Mouse (Mus musculus) monocyte, adult 2 months (primary cell): ENCODE results near the gene Bbs9.

ENCODE experiments used
- DNase-seq, 2 experiments: peaks; one replicate each; pipeline ENCODE4 v3.0.0; 2022; ENCODE audit warnings: low spot score in 2 of 2, low read depth in 1 of 2

The Bbs9 gene

DNA sequence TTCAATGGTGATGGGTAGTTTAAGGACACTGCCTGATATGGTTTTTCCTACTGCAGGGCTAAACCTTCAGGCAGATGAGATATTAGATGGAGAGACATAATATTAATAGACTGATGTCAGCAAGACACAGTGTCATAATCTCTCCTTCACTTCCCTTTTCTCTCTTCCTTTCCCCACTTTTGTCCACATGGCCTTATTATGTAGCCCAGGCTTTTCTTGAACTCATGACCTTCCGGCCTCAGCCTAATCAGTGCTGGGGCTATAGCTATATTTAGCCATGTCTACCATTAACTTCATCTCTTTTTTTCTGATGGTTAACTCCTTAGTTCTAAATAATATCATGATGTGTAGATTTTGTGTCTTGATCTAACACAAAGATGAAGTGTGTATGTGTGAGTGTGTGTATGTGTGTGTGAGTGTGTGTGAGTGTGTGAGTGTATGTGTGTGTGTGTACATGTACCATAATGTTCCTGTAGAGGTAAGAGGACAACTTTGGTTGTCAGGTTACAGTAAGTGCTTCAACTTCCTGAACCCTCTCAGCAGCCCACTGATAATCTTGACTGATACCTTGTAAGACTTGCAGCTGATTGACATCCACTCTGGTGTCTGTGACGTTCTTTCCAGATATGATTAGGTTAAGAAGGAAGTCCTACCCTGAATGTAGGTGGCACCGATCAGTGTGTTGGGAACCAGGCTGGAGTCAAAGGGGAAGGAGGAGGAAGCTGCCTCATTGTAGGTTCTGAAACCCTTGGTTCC lies 55.4 kb downstream of the Bbs9 start:
- no peak for DNase-seq

DNA sequence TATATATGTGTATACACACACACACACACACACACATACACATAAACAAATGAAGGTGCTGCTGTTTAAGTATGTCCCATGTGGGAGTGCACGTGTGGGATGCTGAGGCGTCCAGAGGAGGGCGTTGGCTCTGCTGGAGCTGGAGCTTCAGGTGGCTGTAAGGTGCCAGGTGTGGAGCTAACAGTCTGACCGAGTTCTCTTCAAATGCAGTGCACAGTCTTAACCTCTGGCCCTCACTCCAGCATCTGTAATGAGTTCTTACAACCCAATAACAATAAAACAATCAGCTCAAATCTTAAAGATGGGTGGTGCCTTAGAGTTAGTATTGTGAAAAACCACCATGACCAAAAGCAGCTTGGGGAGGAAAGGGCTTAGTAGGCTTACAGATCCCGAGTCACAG lies 56.6 kb downstream of the Bbs9 start:
- no peak for DNase-seq

DNA sequence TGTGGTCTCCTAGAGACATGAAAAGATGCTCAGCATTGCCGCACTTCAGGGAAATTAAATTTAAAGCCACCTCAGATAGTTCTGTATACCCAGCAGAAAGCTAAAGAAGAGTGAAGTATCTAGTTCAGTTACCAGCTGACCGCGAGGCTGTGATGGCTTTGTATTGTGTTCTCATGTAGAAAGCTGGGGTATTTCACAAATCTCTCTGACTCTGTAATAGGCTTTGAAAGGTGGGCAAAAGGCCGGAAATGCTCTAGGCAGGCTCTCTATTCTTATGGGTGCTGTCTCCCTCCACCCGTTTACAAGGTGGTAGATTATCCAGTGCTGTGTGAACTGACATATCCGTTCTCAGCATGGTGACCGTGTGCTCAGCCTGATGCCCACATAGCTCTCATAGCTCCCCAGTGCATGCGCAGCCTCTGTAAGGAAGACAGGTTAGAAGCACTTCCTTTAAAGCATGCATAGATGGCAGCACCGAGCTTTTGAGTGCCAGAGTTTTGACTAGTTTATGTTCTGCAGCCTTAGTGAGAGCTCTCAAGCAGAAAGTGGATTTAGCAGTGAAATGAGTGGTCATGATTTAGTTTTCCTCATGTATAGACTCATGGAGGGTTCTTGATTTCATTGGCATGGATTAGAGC lies 57.4 kb downstream of the Bbs9 start:
- no peak for DNase-seq

DNA sequence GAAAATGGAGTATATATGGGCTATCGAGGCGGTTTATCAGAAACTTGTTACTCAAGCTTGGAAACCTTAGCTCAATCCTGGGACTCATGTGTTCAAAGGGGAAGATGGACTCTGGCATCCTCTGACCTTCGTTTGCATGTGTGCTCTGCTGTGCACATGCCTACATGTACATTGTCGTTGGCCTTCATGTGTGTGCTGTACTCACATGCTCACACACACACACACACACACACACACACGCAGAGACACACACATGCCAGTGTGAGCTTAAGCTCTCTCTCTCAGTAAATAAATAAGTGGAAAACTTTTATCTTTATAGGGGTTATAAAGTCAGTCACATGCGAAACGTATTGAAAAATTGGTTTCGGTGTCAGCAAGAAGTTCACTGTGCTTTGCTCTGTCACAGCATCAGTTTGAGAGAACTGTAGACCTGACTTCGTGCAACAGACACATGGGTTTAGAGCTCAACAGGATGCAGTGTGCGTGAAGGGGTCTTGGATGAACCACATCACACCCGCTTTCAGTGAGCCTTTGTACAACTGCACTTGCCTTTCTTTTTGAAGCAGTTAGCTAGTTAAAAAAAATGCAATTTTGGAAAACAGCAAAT lies 62.4 kb downstream of the Bbs9 start:
- no peak for DNase-seq

DNA sequence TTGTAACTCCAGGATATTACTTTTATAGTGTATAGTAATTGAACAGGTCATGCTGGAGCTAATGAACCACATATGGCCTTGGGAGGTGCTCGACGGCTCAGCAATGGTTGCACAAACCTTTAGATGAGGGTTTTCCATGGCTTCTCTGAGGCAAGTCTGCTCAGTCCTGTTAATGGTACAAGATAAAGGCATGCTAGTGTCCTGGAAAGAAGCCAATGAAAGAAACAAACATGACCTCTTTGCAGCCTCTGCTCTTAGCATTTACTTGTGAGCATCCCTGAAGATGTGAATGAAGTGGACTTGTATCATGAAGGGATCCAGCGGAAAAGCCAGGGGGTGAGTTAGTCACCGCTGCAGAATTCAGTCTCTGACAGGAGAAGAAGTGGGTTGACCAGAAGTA lies 64.0 kb downstream of the Bbs9 start:
- DNase-seq = no peak

DNA sequence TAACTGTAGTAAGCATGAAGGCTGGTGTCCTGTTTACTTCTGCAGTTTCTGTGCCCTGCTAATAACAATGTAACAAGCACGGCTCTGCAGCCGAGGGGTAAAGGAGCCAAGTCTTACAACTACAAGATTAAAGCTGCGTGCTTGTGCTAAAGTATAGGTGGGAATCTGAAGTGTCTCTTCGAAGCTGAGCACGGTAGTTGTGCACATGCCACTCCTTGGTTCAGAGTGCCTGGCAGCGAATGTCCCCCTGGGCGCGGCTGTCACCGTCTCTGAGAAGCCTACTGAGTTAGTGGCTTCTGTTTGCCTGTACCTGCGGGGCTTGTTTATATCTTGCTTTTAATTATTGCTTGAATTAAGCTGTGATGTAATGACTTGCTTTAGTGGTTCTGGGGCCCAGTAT lies 65.6 kb downstream of the Bbs9 start:
- DNase-seq = no peak

DNA sequence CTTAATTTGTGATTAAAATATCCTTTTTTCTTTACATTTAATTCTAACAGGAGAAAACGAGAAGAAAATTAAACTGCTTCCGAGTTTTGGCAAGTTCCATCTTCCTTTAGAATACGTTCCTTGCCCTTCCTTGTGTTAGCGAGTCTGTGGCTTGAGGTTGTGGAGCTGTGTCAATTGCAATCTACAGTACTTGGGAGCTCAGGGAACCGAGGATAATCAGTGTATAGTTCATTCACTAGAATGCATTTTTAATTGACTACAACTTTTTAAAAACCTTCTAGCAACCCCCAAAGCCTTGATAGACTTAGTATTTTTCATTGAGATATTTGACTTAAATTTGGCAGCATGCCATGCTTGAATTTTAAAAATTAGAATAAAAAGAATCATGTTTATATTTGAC lies 68.0 kb downstream of the Bbs9 start:
- DNase-seq = no peak

DNA sequence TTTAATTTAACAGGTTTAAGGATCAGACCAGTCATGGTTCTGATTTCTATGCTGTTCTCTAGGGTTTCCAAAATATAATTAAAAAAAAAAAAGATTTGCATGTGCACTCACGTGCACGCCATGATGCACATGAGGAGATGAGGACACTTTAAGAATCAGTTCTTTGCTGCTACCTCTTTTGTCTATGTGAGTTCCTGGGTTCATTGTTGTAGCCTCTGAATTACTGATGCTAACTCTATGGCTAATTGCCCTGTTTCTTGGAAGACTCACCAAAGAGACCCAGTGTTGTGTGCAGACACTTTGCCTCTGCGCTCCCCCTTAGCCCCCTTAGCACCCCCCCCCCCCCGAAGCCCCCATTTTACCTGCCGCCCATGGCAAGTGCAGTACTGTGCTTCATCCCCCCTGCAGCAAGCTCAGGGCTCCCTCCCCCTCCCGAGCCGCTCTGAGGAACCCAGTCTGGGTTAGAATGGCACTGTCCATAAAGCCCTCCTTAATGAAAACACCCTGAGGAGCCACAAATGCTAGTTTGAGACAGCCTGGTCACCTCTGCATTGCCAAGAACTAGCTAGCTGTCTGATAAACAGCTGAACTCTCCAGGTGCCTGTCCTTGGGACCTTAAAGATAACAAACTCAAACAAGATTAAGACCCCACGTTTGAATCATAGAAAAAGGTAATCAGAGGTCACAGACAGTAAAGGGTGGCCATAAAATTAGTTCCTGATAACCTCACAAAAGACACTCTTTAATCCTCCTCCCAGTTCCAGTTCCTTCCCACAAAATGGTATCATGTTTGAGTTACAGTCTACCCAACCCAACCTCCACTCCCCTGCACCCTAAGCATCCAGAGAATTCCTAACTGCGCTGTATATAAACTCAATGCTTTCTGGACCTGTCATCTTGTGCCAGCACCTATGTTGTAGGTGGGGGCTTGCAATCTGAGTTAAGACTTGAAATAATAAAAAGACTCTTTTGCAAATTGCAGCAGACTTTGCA lies 69.1 kb downstream of the Bbs9 start:
- no peak for DNase-seq

DNA sequence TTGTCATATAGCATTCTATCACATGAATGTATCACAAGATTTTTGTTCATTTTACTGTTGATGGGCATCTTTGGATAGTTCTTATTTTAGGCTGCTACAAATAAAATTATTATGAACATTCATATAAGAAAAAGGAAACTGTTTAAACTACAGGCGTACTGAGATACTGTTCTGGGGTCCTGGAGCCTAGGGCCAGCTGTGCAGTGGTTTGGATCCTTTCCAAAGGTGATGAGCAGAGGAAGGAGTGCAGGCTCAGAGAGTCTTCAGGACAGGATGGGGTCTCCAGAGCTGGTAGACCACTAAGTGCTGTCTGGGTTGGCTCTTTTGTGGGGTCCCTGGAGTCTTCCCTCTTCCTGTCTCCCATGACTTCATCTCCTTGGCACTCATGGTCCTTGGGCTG lies 75.8 kb downstream of the Bbs9 start:
- DNase-seq = no peak

DNA sequence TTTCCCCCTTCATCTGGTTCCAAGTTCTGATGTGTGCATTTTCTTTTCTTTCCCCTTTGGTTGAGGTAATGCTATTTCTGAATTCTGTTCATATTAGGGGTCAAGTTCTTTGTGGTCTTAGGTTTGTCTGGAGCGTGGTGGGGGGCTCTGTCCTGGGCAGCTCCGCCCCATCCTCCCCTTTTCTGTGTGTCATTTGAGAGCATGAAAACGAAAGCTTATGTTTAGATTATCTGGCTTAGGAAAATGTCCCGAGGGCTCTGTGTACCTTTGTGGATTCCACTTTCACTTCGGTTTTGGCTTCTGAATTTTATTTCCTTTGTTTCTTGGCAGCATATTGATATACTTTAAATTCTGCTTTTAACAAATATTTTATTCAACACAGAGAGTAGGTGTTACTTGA lies 80.6 kb downstream of the Bbs9 start:
- no peak for DNase-seq

DNA sequence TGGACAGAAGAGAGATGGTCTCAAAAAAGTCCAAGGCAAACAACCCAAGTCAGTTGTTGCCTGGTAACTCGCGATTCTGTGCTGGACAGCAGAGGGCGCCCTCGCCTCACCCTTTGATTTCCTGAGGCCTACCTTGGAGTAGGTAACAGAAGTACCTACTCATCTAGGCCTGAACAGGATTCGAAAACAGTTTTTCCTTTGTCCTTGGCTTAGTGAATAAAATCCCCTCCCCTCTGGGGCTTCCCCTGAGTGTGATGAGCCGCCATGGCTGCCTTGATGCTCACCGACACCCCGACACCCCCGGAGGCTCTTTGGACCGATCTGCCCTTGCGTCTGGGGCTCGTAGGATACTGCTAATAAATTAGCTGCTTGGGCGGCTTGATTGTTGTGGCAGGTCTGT lies 82.0 kb downstream of the Bbs9 start:
- no peak for DNase-seq

DNA sequence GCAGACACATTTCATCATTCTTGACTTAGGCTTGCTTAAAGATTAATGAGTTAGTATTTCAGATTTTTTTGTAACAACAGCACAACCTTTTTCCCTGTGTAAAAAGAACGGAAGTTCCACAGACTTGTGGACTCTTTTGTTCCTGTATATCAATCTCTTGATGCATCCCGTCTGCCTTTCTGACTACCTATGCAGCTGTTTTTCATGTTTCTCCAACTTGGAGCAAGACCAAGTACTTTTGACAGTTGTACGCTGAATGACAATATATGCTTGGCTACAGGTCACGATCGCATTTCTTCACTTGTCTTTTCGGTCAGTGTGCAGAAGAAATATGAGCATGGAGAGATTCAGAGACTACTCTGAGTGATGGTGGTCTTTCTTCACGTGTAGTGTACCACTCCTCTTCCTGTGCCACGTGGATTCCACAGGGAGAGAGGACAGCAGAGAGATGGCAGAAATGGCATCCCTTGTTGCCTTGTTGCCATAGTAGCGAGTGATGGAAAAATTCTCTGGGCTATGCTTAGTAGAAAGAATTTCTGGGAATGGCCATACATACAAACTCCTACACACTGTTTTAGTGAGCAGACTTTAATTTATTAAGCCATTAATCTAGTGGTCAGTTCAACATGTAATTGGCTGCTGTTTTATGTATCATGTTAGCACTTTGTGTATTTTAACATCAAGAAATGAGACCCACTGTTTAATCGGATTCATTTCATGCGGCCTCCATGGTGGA lies 88.3 kb downstream of the Bbs9 start:
- DNase-seq = no peak

DNA sequence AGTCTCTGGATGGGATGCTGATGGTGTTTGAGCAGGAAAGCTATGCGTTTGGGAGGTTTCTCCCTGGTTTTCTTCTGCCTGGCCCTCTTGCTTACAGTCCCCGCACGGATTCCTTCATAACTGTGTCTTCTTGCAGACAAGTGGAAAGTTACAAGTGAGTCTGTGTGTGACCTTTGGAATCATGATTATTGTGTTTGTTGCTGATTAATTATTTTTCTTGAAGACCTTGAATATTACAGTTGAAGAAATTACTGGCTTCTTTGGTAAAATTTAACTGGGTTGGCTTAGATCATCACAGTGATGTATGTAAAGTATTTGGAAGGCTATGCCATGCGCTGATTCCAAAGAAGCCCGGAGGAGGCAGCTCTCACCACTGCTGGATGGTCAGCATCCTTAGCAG lies 92.2 kb downstream of the Bbs9 start:
- DNase-seq = no peak

DNA sequence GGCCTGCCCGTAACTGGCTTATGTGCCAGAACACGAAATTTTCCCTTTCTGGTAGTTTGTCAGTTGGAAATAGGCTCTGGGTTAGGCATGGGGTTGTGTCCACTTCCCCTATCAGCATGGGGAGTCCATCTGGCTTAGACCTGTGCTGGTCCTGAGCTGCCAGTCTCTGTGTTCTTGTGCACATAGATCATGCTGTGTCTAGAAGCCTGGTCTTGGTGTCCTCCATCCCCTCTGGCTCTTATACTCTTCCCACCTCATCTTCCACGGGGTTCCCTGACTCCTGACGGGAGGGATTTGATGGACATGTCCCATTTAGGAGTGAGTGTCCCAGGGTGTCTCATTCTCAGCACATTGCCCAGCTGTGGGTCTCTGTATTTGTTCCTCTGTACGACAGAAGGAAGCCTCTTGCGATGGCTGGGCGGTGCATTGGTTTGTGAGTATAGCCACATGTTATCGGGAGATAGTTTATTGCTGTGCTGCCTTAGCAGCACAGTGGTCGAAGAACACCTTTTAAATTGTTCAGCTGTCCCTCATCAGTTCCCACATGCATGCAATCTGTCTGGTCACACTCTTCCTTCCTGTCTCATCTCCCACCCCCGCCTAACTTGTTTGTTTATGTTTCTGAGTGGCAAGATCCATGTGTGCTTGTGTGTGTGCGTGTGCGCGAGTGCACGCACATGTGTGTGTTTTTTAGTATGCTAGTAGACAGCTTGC lies 101.1 kb downstream of the Bbs9 start:
- no peak for DNase-seq

DNA sequence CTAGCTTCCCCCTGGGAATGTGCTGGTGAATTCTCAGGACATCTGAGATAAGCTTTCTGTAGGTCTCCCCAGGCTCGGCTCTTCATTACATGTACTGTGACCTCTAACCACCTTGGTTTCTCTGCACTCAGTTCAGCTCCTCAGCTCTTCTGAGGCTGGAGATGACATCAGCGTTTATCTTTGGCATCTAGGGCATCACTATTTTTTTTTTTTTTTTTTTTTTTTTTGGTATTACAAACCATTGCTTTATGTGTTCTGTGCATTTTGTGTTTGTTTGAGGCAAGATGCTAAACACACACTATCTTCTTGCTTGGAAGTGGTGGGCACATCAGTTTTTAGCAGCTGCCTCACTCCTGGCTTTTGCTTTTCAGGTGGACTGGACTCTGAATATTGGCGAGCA lies 102.8 kb downstream of the Bbs9 start:
- DNase-seq = no peak

DNA sequence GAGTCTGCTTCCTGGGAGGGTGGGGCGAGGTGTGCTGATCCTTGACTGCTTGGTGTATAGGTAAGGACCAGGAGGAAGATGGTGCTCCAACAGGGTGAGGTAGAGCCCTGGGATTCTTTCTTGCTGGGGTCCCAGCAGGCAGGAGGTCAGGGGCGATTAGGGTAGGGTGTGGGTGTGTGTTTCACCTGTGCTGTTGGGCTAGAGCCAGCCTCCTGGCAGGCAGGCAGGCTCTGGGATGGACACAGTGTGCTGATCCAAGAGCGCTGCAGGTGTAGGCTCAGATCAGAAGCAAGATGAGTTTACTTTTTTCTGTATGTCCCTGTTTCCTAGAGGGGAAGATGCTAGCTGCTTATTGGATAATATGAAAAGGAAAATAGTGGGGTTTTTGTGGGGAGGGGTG lies 108.7 kb downstream of the Bbs9 start:
- no peak for DNase-seq

DNA sequence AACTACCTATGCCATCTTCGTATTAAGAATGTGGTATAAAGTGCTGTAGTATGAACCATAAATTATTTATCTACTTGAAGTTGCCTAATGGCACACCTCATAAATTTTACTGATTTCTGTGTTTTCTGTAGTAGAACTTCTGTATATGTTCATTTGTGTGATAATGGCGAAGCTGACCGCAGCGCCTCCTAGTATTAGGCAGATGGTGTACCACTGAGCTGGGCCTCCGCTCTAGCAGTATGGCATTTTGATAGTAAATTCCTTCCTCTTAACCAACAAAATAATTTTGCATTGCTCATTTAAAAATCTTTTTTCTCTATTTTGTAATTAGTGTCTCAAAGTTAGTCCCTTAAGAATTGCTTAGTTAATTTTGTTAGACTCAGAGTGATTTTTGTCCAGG lies 117.5 kb downstream of the Bbs9 start:
- no peak for DNase-seq

DNA sequence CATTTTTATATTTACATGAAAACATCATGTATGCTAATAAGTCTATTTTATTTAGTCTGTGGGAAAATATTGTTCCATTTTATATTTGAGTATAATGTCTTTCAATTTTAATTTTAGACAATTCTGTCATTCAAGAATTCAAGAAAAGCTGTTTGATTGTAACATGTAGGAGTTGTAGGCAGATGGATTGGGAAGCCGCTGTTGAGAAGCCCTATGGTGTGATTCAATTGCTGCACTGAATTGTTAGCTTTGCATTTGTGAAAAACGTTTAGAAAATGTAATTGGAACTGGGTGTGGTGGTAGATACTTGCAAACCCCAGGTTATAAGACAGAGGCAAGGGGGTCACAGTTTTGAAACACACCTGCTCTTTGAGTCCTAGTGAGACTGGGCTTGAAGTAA lies 121.1 kb downstream of the Bbs9 start:
- no peak for DNase-seq

DNA sequence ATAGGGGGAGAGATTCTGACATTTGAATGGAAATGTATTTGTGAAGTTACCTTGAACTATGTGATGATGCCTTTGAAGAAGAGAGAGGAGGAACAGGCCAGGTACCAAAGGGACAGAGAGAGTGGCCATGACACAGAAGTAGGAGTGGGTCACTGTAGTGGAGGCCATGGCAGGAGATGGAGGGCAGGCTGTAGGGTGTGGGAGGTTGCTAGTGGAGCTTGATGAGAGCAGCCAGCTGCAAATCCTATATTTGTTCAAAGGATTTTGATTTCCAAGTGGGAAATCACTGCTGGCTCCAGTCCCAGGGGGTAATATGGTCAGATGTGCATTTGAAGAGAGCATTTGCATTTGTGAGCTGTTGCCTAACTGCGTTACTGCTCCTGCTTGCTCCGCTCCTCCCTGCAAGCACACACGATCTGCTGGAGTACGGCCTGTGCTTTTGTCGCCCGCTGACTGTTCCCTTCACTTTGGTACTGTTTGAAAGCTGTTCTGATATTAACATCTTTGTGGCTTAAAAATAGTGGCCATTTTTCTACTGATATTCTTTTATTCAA lies 137.8 kb downstream of the Bbs9 start:
- DNase-seq = no peak

DNA sequence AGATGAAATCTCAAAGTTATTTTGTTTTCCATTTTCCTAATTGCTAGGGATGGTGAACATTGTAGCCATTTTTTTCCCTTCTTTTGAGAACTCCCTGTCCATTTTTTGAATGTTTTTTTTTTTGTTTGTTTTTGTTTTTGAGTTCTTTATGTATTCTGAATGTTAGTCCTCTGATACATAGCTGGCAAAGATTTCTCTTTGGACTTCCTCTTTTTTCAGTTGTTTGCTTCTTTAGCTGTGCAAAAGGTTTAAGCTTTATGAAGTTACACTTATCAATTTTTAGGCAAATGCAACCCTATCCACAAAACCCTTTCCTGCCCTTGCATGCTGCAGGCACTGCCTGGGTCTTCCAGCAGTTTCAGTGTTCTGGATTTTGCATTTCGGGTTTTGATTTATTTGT lies 143.7 kb downstream of the Bbs9 start:
- no peak for DNase-seq
